11 mouse cellular contexts compared by ENCODE assay signal in the genomic region with DNA sequence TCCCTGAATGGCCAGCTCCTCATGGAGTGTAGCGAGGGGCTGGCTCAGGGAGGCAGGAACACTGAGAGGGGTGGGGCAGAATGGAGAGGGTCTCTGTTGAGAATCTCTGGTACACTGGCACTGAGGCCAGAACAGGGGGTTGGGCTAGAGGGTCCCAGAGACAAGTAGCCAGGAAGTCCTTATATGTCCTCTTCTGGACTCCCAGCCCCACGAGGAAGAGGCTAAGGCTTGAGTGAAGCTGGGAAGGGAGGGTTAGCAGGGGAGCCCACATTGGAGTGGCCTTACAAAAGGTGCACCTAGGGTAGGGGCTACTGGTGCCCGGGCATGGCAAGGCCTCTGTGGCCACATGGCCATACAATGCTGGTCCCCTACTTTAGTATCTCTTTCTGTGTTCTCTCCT. TPM values are rescaled to one million over a fixed set of nuclear protein-coding genes. Genes with fewer than 3 reads are reported as not detected.
DNase-seq lines count a peak whose midpoint lies in the region; ATAC-seq and TF ChIP-seq lines count a peak whose summit lies in the region.
"Had no signal": no experiment of that assay in that cellular context is flagged by ENCODE, and none has a peak within 500 bp of the region (broad histone marks: within the 10 kb centered on the region; RNA-seq: fewer than 3 reads in every experiment).

No protein-coding gene starts in this region.

- H3K4me1 ChIP-seq in heart, embryonic 16.5 days (ENCODE audit: control insufficient read depth, insufficient read depth, low read length) = peaks cover 46% of the 10 kb centered on the region
- peaks cover 14% of the 10 kb centered on the region; the same call in 1 of the 2 replicates for H3K4me1 ChIP-seq in forebrain, embryonic 11.5 days (replicated peaks; ENCODE audit: control insufficient read depth, insufficient read depth, low read length)
- peaks cover 61% of the 10 kb centered on the region for H3K4me1 ChIP-seq in hindbrain, embryonic 15.5 days (replicated peaks)
- H3K4me1 ChIP-seq in midbrain, embryonic 16.5 days (ENCODE audit: control insufficient read depth, insufficient read depth, low read length) = peaks cover 54% of the 10 kb centered on the region
- no peaks in the 10 kb centered on the region; the same call in 1 of the 2 replicates for H3K4me1 ChIP-seq in liver, postnatal 0 days (ENCODE audit: insufficient read depth)

- intact Hi-C loops in heart, postnatal 10 days (cut with DNase I) = loop anchor here (5.0 kb wide), 1 partner anchor 35 kb away; a partner anchor contains a TSS

- H3K36me3 ChIP-seq in heart, embryonic 16.5 days (ENCODE audit: control insufficient read depth, insufficient read depth) = no peaks in the 10 kb centered on the region
- no peaks in the 10 kb centered on the region for H3K36me3 ChIP-seq in forebrain, embryonic 11.5 days (ENCODE audit: control insufficient read depth, insufficient read depth, low read length)
- peaks cover 2% of the 10 kb centered on the region; the same call in 1 of the 2 replicates for H3K36me3 ChIP-seq in hindbrain, embryonic 15.5 days
- no peaks in the 10 kb centered on the region; the same call in 1 of the 2 replicates for H3K36me3 ChIP-seq in midbrain, embryonic 16.5 days (ENCODE audit: control insufficient read depth, insufficient read depth, low read length)
- H3K36me3 ChIP-seq in liver, postnatal 0 days (replicated peaks; ENCODE audit: insufficient read depth, low read length) = no peaks in the 10 kb centered on the region

- no peak for DNase-seq in heart, postnatal 10 days
- no peak for DNase-seq in forebrain, embryonic 11.5 days (ENCODE audit: low spot score)
- no peak for DNase-seq in liver, postnatal 0 days
- no peak for DNase-seq in thymus, postnatal 4 days
- DNase-seq: adrenal gland, postnatal 14 days; embryo, embryonic 11 days had no signal

- ATAC-seq in heart, embryonic 16.5 days (replicated peaks; ENCODE audit: extremely low read depth, insufficient read depth, low FRiP score) = no peak
- no peak for ATAC-seq in forebrain, embryonic 11.5 days (replicated peaks; ENCODE audit: low FRiP score)
- no peak for ATAC-seq in hindbrain, embryonic 15.5 days (ENCODE audit: low FRiP score, low read depth)
- no peak for ATAC-seq in midbrain, embryonic 16.5 days
- ATAC-seq in frontal cortex, adult (ENCODE audit: low TSS enrichment) = no peak
- no peak for ATAC-seq in liver, postnatal 0 days

- H3K27me3 ChIP-seq in heart, embryonic 16.5 days (ENCODE audit: control insufficient read depth, insufficient read depth, low read length) = no peaks in the 10 kb centered on the region
- H3K27me3 ChIP-seq in forebrain, embryonic 11.5 days (ENCODE audit: control insufficient read depth, insufficient read depth, low read length) = no peaks in the 10 kb centered on the region
- no peaks in the 10 kb centered on the region for H3K27me3 ChIP-seq in hindbrain, embryonic 15.5 days
- no peaks in the 10 kb centered on the region for H3K27me3 ChIP-seq in midbrain, embryonic 16.5 days (ENCODE audit: control insufficient read depth, insufficient read depth, low read depth, low read length)
- no peaks in the 10 kb centered on the region for H3K27me3 ChIP-seq in liver, postnatal 0 days (ENCODE audit: insufficient read depth, low read length)

- 61% methylated on average over 3 of the region's 3 CpGs for WGBS in heart, embryonic 16.5 days
- 79% methylated on average over 3 of the region's 3 CpGs for WGBS in forebrain, embryonic 11.5 days
- WGBS in hindbrain, embryonic 15.5 days = 60% methylated on average over 3 of the region's 3 CpGs
- 73% methylated on average over 3 of the region's 3 CpGs for WGBS in midbrain, embryonic 16.5 days
- WGBS in liver, postnatal 0 days (ENCODE audit: insufficient replicate concordance) = 62% methylated on average over 3 of the region's 3 CpGs

- no peak for TF ChIP-seq EP300 in liver, postnatal 0 days (IDR thresholded peaks at IDR 0.05; ENCODE audit: low read depth)

- 0 out of 2 replicates have a peak overlapping the region, but pooled peaks have one; percentile 96 for H3K9ac ChIP-seq in heart, embryonic 16.5 days (ENCODE audit: low read length)
- peak overlapping the region; percentile 95 for H3K9ac ChIP-seq in forebrain, embryonic 11.5 days (ENCODE audit: low read length)
- H3K9ac ChIP-seq in hindbrain, embryonic 15.5 days = peak overlapping the region; percentile 82
- peak overlapping the region; percentile 99 for H3K9ac ChIP-seq in midbrain, embryonic 16.5 days (ENCODE audit: low read depth, low read length)
- no peak overlapping the region for H3K9ac ChIP-seq in liver, postnatal 0 days (replicated peaks)
- H3K9ac ChIP-seq: liver, embryonic 14.5 days had no signal

- no peaks in the 10 kb centered on the region for H3K9me3 ChIP-seq in heart, embryonic 16.5 days (replicated peaks; ENCODE audit: control insufficient read depth, low read length)
- H3K9me3 ChIP-seq in forebrain, embryonic 11.5 days (ENCODE audit: control insufficient read depth, low read length) = no peaks in the 10 kb centered on the region
- H3K9me3 ChIP-seq in hindbrain, embryonic 15.5 days = no peaks in the 10 kb centered on the region
- H3K9me3 ChIP-seq in midbrain, embryonic 16.5 days (replicated peaks; ENCODE audit: control insufficient read depth, low read length, poor library complexity, severe bottlenecking) = no peaks in the 10 kb centered on the region
- no peaks in the 10 kb centered on the region for H3K9me3 ChIP-seq in liver, postnatal 0 days (ENCODE audit: low read length)

- peak overlapping the region; percentile 95 for H3K27ac ChIP-seq in heart, embryonic 16.5 days (ENCODE audit: low read length)
- no peak overlapping the region for H3K27ac ChIP-seq in forebrain, embryonic 11.5 days (ENCODE audit: low read depth, low read length)
- peak overlapping the region; percentile 91; the same call in 1 of the 2 replicates for H3K27ac ChIP-seq in hindbrain, embryonic 15.5 days (replicated peaks)
- H3K27ac ChIP-seq in midbrain, embryonic 16.5 days (ENCODE audit: low read length) = no peak overlapping the region
- H3K27ac ChIP-seq in liver, postnatal 0 days (ENCODE audit: low read depth) = no peak overlapping the region
- H3K27ac ChIP-seq: liver, embryonic 14.5 days had no signal

- peak overlapping the region; percentile 77 for H3K4me2 ChIP-seq in heart, embryonic 16.5 days (ENCODE audit: low read depth, low read length)
- peak overlapping the region; percentile 92; the same call in 1 of the 2 replicates for H3K4me2 ChIP-seq in forebrain, embryonic 11.5 days (ENCODE audit: low read depth, low read length, severe bottlenecking)
- peak overlapping the region; percentile 87 for H3K4me2 ChIP-seq in hindbrain, embryonic 15.5 days
- H3K4me2 ChIP-seq in midbrain, embryonic 16.5 days (ENCODE audit: low read length) = peak overlapping the region; percentile 73
- H3K4me2 ChIP-seq in liver, postnatal 0 days (ENCODE audit: low read depth, low read length) = no peak overlapping the region

- no peak for TF ChIP-seq CTCF in liver, postnatal 0 days (IDR thresholded peaks at IDR 0.05; ENCODE audit: low read depth)

- H3K4me3 ChIP-seq in heart, embryonic 16.5 days (ENCODE audit: low read length) = no peak overlapping the region
- 0 out of 2 replicates have a peak overlapping the region, but pooled peaks have one; percentile 90 for H3K4me3 ChIP-seq in forebrain, embryonic 11.5 days (ENCODE audit: low read depth, low read length)
- H3K4me3 ChIP-seq in hindbrain, embryonic 15.5 days = peak overlapping the region; percentile 63
- H3K4me3 ChIP-seq in midbrain, embryonic 16.5 days (ENCODE audit: low read depth, low read length) = peak overlapping the region; percentile 78
- no peak overlapping the region for H3K4me3 ChIP-seq in liver, postnatal 0 days (ENCODE audit: low read depth, low read length)

RNA-seq across cellular contexts. Expression of a gene that starts 2.1 kb away (rescaled TPM):
- polyA plus RNA-seq in heart, embryonic 16.5 days (2015; fragmentation: Nextera tagmentation; extraction: Ambion mirVana) = 102 and 104 TPM in 2 replicates
- total RNA-seq in heart, postnatal 10 days (2021) = 100 to 1,000 TPM; 168 to 234 TPM
- 61.1 and 63.3 TPM in 2 replicates for polyA plus RNA-seq in forebrain, embryonic 11.5 days (2014; fragmentation: Nextera tagmentation; extraction: Ambion mirVana)
- polyA plus RNA-seq in hindbrain, embryonic 15.5 days (2015; fragmentation: Nextera tagmentation; extraction: Ambion mirVana) = 177 and 199 TPM in 2 replicates
- 182 and 188 TPM in 2 replicates for polyA plus RNA-seq in midbrain, embryonic 16.5 days (2015; fragmentation: Nextera tagmentation; extraction: Ambion mirVana)
- 1.9 TPM in 2 replicates for polyA plus RNA-seq in liver, postnatal 0 days (2015; fragmentation: Nextera tagmentation; extraction: Ambion mirVana)

RNA-seq across cellular contexts. Expression of a gene that starts 23.0 kb away (rescaled TPM):
- 0.10 and 0.13 TPM in 2 replicates for polyA plus RNA-seq in heart, embryonic 16.5 days (2015; fragmentation: Nextera tagmentation; extraction: Ambion mirVana)
- under 1 TPM; 0.05 to 0.22 TPM for total RNA-seq in heart, postnatal 10 days (2021)
- 0.05 and 0.19 TPM in 2 replicates for polyA plus RNA-seq in forebrain, embryonic 11.5 days (2014; fragmentation: Nextera tagmentation; extraction: Ambion mirVana)
- polyA plus RNA-seq in hindbrain, embryonic 15.5 days (2015; fragmentation: Nextera tagmentation; extraction: Ambion mirVana) = 0.16 and 0.25 TPM in 2 replicates
- polyA plus RNA-seq in midbrain, embryonic 16.5 days (2015; fragmentation: Nextera tagmentation; extraction: Ambion mirVana) = 0.21 and 0.29 TPM in 2 replicates
- polyA plus RNA-seq in liver, postnatal 0 days (2015; fragmentation: Nextera tagmentation; extraction: Ambion mirVana) = 0.01 TPM in 1 of 2 replicates, not detected in the other

RNA-seq across cellular contexts. Expression of a gene that starts 34.5 kb away (rescaled TPM):
- polyA plus RNA-seq in heart, embryonic 16.5 days (2015; fragmentation: Nextera tagmentation; extraction: Ambion mirVana) = 23.1 and 24.9 TPM in 2 replicates
- total RNA-seq in heart, postnatal 10 days (2021) = 10 to 100 TPM; 14.8 to 16.3 TPM
- 38.2 and 40.2 TPM in 2 replicates for polyA plus RNA-seq in forebrain, embryonic 11.5 days (2014; fragmentation: Nextera tagmentation; extraction: Ambion mirVana)
- 28.3 and 32.6 TPM in 2 replicates for polyA plus RNA-seq in hindbrain, embryonic 15.5 days (2015; fragmentation: Nextera tagmentation; extraction: Ambion mirVana)
- polyA plus RNA-seq in midbrain, embryonic 16.5 days (2015; fragmentation: Nextera tagmentation; extraction: Ambion mirVana) = 24.7 and 27.2 TPM in 2 replicates
- 7.5 and 7.9 TPM in 2 replicates for polyA plus RNA-seq in liver, postnatal 0 days (2015; fragmentation: Nextera tagmentation; extraction: Ambion mirVana)

RNA-seq across cellular contexts. Expression of a gene that starts 43.3 kb away (rescaled TPM):
- 1.0 and 1.2 TPM in 2 replicates for polyA plus RNA-seq in heart, embryonic 16.5 days (2015; fragmentation: Nextera tagmentation; extraction: Ambion mirVana)
- total RNA-seq in heart, postnatal 10 days (2021) = 1 to 10 TPM; 1.2 to 1.3 TPM
- polyA plus RNA-seq in forebrain, embryonic 11.5 days (2014; fragmentation: Nextera tagmentation; extraction: Ambion mirVana) = 0.96 and 1.8 TPM in 2 replicates
- 1.5 and 3.2 TPM in 2 replicates for polyA plus RNA-seq in hindbrain, embryonic 15.5 days (2015; fragmentation: Nextera tagmentation; extraction: Ambion mirVana)
- 1.0 and 2.7 TPM in 2 replicates for polyA plus RNA-seq in midbrain, embryonic 16.5 days (2015; fragmentation: Nextera tagmentation; extraction: Ambion mirVana)
- polyA plus RNA-seq in liver, postnatal 0 days (2015; fragmentation: Nextera tagmentation; extraction: Ambion mirVana) = 2.1 and 2.2 TPM in 2 replicates

Comparison
In these comparisons a context has a peak if more than half of its experiments do, and no peak if none do; other contexts are left out.
1. H3K27ac ChIP-seq: peak in heart, embryonic 16.5 days (single experiment) and hindbrain, embryonic 15.5 days (single experiment); none in forebrain, embryonic 11.5 days (single experiment), midbrain, embryonic 16.5 days (single experiment) and liver, postnatal 0 days (single experiment).
2. H3K4me3 ChIP-seq: peak in forebrain, embryonic 11.5 days (single experiment), hindbrain, embryonic 15.5 days (single experiment) and midbrain, embryonic 16.5 days (single experiment); none in heart, embryonic 16.5 days (single experiment) and liver, postnatal 0 days (single experiment).
3. RNA of a gene that starts 2.1 kb away (polyA plus RNA-seq): 177 to 199 TPM in hindbrain, embryonic 15.5 days, 182 to 188 TPM in midbrain, embryonic 16.5 days, 102 to 104 TPM in heart, embryonic 16.5 days and 61.1 to 63.3 TPM in forebrain, embryonic 11.5 days; 1.9 TPM in liver, postnatal 0 days; every median in the first group is over 10 times any median in the second.